Mouse (Mus musculus) mouse embryonic stem cell (cell line): ENCODE measurements around the gene Ciao2a.

ENCODE experiments used
- in situ Hi-C, 2 experiments: fragments of 300-500 bp; cut with MboI; formaldehyde crosslinking; loops; 1 replicate in 1 of 2; 3 replicates in 1 of 2; pipeline ENCODE4 v1.14.3; 2019 to 2020; ENCODE audit warnings: low sequenced_read_pairs in 2 of 2, low pct_unique_long_range_greater_than_20kb in 1 of 2, mixed read lengths in 1 of 2; ENCODE audit not compliant: unreplicated experiment in 1 of 2

Gene Ciao2a

DNA sequence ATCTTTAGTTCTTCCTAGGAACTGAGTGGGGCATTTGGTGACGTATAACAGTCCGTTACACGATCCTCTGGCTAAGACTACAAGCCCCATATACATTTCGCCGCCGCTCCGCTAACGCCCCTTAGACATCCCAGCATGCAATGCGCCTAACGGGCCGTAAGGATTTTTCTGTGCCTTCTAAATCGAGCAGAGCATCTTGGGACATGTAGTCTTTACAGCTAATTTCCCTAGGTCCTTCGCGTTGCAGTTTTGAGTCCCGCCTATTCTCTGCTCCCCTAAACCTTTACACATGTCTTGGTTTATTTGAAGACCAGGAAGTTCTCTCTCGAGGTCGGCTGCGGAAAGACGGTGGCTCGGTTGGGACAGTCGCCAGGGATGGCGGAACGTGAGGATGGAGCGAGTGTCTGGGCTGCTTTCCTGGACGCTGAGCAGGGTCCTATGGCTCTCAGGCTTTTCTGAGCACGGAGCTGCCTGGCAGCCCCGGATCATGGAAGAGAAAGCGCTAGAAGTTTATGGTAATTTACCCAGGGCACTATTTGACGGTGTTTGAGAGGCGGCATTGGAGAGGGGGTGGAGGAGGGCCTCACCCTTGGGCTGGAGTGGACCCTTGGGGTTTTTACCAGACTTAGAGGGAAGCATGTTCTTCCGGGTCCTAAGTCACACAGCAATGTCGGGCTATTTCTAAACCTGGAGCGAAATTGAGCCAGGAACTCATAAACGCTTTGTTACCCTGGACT lies at the start of gene Ciao2a, which contains the start of gene Snx1:
Ciao2a (plus strand) TSS at position 156 of the 737 bp plus-strand sequence.
Snx1 (minus strand) TSS at position 132 of the 737 bp plus-strand sequence.
- in situ Hi-C loops: no loop called here

DNA sequence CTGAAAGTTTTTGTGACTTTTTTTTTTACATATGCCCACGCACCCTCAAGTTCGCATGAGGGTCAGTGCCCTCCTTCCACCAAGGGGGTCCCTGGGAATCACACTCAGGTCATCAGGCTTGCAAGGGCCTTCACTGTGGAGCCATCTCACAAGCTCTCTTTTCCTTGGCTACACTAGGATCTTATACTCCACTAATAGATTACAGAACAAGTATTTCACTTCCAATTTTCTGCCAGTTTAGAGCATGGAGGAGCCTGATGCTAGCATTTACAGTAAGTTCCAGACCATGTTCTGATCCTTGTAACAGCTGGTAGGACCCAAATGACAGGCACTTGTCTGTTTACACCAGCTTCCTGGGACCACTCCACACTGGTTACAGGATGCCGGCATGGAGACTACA lies 48.3 kb upstream of the Ciao2a start:
- in situ Hi-C loops: no loop called here

DNA sequence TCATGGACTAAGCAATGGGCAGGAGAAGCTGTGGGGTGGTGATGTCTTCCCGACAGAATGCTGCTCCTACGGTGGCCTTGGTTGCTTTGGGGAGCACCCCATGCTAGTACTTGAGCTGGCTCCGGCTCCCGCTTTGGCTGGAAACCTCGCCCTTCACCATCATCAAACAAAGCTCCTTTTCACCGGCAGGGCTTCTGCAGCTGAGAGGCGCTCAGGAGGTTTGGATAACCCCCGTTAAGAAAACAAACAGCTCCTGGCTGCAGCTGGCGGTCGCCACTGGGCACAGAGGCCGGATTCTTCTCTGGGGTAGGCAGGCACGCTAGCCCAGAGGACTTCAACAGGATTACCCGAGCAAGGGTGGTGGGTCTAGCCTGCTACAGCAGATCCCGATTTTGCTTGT lies 47.9 kb upstream of the Ciao2a start:
- in situ Hi-C loops: no loop called here

DNA sequence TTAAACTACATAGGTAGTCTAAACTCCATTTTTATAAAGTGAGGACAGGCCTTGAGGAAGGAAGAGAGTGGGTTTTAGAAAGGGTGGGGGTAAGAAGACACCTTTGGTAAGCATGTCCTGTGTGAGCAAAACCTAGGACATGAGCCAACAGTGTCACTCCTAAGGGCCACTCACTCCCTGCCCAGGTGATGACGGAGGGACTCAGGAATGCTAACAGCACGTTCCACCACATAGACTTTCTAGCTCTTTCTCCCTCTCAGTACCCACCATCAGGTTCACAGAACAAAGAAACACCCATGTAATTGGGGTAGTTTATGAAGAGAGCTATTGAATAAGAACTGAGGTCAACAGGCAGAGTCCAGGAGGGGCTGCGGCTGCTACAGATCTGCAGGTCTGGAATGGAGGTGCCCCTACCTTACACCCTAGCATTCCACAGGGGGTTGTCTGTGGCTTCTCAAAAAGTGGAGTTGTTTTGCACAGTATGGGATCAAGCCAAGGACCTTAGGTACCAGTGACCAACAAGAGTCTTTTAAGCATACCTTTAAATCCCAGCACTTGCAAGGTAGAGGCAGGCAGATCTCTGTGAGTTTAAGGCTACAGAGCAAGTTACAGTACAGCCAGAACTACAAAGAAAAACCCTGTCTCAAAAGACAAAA lies 45.5 kb upstream of the Ciao2a start:
- in situ Hi-C loops: no loop called here

DNA sequence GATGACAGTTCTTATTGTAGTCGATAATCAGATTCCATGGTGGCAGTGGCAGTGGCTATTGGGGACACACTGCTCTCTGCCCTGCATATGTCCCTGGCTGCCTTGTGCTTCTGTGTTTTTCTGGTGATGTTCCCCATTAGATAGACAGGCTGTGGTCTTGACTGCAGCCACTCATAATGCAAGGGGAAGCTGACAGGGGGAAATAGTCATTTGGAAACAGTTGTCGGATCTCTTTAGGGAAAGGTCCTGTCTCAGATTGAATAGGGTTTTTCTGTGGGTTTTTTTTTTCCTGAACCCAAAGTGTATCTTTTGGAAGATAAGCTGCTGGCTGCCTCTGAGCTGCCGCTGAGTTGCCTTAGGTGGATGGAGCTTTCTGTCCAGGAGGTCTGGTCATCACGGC lies 44.4 kb upstream of the Ciao2a start:
- in situ Hi-C loops: no loop called here

DNA sequence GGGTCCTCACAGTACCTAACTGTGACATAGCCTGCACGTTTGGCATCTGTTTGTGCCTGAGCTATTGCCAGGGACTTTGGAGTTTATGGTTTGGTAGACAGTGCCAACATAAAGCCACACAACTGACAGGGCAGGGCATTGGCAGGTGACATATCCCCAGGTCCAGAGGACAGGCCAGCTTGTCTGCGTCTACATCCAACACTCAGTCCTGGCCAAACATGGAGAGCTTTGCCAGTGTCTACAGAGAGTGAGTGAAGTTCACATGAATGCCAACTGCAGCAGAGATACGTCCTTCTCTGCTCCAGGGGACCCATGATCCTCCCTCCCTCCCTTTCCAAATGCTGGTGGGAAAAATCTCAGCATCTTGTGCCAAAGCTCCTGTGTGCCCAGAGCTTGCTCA lies 42.2 kb upstream of the Ciao2a start:
- in situ Hi-C loops: no loop called here

DNA sequence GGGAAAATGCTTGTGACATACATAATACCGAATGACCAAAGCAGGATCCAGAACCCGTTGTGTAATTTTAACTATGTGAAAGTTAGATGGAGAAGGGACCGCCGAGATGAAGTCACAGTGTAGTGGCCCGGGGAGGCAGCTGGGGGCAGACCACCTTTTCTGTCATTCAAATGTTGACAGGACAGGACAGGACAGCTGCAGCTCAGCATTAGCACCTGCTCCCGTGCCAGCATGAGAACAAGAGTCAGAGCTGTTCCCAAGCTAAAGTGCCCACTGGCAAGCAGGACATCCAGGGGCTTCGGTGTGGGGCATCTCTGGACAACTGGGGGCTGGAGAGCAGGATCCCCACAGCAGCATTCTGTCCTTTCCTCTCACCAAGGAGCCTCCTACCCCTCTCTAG lies 39.3 kb upstream of the Ciao2a start:
- in situ Hi-C loops: no loop called here

DNA sequence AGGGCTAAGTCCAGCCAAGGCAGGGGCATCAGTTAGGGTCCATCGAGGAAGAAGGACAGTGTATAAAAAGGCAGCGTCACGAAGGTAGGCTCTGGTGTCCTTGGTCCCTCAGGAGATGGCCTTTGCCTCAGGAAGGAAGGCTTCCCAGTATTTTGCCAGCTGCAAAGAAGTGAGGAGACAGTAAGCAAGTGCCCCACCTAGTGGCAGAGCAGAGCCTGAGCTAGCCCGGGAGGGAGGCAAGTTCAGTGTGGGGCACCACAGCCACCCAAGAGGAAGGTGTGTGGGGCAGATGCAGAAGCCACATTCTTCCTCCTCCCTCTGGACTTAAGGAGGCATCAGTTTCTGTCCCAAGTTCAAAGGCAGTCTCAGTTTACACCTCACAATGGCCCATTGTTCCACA lies 38.0 kb upstream of the Ciao2a start:
- in situ Hi-C loops: no loop called here

DNA sequence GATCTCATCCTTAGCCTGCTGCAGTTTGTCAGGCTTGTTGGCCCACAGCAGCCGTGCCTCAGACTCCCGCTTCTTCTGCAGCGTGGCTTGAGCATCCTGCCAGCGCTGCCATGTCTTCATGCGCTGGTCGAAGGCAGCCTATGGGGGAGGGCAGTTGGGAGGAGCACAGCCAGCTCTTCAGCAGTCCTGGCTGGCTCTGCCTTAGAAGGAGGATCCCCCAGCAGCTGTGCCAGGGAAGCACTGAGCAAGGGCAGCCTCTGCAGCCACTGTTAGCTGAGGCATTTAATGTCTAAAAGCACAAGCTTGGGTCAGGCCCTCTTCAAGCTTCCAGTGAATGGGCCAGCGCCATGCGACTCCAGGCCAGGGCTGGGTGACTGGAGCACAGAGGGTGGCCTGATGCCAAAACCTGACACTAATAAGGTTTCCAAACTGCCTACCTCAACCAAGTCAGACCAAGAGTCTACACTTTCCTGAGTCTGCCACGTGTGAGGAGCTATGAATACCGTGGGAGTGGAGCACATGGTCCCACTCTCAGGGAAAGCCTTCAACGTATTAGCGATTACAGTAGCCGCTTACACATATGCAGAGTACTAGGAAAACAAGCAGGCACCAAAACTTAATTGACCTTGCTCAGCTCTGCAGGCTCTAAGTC lies 35.7 kb upstream of the Ciao2a start:
- in situ Hi-C loops: no loop called here

DNA sequence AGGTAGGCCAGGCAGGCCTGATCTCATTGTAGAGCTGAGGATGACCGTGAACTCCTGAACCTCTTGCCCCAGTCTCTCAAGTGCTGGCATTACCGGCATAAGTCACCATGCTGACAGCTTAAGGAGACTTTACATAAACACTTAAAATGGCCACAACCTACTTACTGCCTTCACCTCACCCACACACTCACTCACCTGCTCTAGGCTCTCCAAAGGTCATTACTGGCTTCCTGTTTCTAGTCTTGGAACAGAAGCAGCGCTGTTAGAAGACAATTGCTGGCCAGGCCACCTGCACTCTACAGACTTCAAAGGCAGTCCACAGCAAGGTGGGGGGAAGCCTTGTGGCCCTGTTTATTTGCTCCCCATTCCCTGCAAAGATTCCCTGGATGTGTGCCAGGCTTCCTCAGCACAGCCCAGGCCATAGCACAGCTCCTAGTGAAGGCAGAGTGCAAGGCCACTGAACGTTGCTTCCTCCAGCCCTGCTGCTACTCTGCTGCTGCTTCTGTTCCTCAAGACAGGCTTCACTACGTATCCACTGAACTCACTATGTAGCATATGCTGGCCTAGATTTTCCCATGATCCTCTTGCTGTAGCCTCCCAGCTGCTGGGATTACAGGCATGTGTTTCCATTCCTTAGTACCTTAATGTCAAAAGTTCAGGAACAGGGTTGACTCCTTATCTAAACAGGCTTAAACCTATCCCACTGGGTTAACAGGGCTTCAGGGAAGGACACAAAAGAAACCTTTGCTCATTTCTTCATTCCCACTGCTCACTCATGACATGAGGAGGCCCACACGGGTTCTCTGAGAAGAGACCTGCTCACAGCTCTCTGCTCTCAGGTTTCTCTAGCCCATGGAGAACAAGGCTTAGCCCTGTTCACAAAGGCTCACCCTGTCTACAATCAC lies 34.8 kb upstream of the Ciao2a start:
- in situ Hi-C loops: no loop called here

DNA sequence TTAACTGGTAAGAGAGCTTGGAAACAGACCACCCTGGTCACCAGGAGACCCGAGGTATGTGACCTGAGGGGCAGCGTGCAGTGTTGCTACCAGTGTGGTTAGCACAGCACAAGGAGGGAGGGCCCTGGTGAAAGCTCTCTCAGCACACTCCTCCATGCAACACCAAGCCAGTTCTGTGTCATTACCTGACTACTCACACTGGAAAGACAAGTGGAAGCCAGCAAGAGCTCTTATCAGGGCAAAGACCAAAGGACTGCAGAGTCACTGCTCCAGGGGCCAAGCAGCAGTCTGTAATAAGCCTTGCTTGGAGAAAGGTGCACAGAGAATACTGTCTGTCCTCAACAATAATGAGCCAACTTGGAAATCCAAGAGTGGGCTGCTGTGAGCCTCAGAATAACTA lies 33.7 kb upstream of the Ciao2a start:
- in situ Hi-C loops: no loop called here

DNA sequence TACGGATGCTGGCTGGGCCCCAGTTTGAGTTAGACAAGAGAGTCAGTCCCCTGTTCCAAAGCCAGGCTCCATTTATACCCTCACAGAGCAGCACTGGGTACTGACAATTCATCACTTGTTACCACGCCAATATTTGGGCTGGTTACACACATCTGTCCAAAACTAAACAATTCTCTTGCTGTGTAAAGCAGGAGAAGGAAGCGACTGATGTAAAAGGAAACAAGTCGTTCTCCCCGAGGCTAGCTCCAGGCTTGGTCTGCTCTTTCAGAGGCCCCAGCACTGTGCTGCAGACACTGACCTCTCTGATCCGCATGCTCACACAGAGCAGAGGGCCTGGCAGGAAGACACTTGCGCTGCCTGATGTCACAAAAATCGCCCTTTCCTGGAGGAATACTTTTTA lies 24.8 kb upstream of the Ciao2a start:
- in situ Hi-C loops: no loop called here

DNA sequence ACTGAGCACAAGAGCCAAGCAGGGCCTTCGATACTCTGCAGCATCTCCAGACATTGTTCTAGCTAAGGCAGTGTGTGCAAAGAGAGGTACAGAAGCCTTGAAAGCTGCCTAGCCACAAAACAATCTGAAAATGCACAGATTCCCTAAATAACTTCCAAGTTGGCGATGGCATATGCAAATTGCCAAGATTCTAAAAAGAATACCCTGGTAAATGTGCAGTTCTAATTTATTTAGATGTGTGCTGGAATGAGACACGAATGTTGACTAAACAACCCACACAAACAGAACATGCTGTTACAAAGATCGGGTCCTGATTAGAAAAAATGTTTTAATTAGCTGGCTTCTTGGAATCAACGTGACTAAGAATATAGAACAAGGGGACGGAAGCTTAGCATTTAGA lies 23.7 kb upstream of the Ciao2a start:
- in situ Hi-C loops: no loop called here

DNA sequence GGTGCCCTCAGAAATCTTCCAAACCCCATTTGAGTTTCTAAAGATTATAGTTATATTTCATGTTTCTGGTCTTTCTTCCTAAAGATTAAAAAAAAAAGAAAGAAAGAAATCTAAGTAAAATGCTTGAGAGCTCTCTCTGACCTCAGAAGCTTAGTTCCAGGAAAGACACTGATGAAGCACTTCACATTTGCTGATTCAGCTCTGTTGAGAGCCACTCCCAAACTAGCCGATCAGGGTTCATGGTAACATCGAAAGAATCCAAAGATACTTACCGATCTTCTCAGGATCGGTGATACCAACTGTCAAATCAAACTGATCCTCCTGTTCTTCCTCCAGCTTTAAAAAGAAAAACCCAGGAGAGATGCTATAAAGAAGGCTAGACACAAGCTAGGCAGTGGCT lies 21.8 kb upstream of the Ciao2a start:
- in situ Hi-C loops: no loop called here

DNA sequence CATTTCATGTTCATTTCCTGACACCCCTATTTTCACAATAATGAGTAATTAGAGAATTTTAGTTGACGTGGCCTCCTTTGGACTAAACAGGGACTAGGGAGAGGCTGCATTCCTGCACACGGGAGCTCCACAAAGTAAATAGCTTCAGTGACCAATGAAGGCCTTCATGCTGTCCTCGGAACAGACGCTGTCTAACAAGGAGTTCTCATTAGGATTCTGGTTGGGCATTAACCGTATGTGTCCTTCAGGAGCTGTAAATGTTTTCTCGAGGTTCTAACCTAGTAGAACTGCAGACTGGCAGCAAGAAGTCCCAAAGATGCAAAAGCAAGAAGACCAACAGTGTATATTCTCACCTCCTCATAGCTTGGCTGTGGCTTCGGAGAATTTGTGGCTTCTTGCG lies 21.2 kb upstream of the Ciao2a start:
- in situ Hi-C loops: no loop called here

DNA sequence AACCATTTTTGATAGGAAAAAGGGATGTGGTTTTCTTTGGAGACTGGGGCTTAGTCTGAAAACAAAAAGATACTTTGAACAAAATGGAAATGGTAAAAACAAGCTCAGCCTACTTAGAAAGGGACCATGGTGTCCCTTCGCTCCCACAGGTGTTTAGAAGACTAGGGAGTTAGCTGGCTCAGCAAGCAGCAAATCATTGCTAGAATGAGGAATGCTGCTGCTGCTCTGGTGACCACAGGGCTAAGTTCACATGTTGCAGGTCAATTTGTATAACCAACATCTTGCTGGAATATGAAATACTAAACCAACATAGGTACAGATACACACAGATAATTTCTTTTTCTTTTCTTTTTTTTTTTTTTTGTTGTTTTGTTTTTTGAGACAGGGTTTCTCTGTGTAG lies 16.8 kb upstream of the Ciao2a start:
- in situ Hi-C loops: no loop called here

DNA sequence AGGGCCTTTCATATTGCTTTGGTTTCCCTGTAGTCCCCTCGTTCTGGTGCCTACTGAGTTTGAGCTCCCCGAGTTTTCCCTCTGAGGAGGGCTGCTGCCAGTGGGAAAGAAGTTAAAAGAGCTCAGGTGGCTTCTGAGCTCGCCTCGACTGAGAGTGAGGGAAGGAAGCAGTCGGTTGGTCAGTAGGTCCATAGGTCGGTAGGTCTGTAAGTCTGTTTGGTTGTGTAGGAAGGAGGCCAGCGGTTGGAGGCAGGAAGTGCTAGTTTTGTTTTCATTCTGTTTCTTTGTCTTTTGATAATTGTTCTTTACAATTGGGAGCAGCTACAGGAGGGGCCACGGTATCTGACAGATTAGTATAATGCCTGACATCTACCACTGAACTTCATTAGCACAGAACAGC lies 16.3 kb upstream of the Ciao2a start:
- in situ Hi-C loops: no loop called here

DNA sequence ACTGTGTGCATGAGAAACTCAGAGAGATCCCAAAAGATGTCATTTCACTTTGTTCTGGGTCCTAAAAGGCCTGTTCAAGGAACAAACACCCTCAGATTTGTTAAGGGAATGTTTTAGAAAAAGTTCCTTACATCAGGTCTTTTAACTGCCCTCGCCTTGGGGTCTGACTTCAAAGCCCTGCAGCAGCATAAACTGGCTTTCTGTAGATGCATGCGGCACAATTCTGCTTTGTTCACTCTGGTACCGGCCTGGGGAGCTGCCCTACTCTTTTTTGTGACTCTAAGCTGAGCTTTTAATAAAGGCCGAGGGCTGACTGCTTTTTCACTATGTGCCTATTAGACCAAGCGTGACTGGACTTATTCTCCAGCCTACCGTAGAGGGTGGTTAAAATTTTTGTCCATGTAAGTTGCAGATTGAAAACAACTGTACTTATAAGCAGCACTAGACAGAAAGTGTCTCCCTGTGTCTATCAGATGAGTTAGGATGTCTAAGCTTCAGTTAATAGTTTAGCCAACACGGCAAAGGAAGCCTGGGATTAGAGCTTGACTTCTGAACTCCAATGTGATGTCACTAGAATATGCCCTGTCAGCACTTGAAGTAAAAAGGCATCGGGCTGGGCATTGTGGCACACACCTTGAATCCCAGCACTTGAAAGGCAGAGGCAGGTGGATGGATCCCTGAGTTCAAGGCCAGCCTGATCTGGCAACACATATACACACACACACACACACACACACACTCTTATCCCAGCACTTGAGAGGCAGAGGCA lies 15.6 kb upstream of the Ciao2a start:
- in situ Hi-C loops: no loop called here
